Mouse (Mus musculus): Measurements from ENCODE around the gene Tmem144.

The Tmem144 gene

GRCm38 (mm10) chr3:79852654-79853166 is at the start of gene Tmem144:
Tmem144 (minus strand) TSS chr3:79852773.
- no peak for DNase-seq

- no peak for DNase-seq
Measured at GRCm38 (mm10) chr3:79901734-79902133, 49.2 kb upstream of the Tmem144 start.

- DNase-seq, result no peak
Measured at GRCm38 (mm10) chr3:79901321-79901720, 48.7 kb upstream of the Tmem144 start.

- no peak for DNase-seq
Measured at GRCm38 (mm10) chr3:79900502-79900901, 47.9 kb upstream of the Tmem144 start.

GRCm38 (mm10) chr3:79899906-79900305 is 47.3 kb upstream of the Tmem144 start:
- no peak for DNase-seq

GRCm38 (mm10) chr3:79898514-79898913 is 45.9 kb upstream of the Tmem144 start:
- DNase-seq, result no peak

GRCm38 (mm10) chr3:79897534-79898370 is 45.2 kb upstream of the Tmem144 start:
- no peak for DNase-seq

- no peak for DNase-seq
Measured at GRCm38 (mm10) chr3:79887966-79888365, 35.4 kb upstream of the Tmem144 start.

- no peak for DNase-seq
Measured at GRCm38 (mm10) chr3:79887161-79887855, 34.7 kb upstream of the Tmem144 start.

GRCm38 (mm10) chr3:79886357-79887091 is 34.0 kb upstream of the Tmem144 start:
- DNase-seq, result peak; percentile 36 to 39

- peak; percentile 71 to 77 for DNase-seq
Measured at GRCm38 (mm10) chr3:79885686-79886356, 33.2 kb upstream of the Tmem144 start.

GRCm38 (mm10) chr3:79884761-79885189 is 32.2 kb upstream of the Tmem144 start:
- peak; percentile 79 to 83 for DNase-seq

- no peak for DNase-seq
Measured at GRCm38 (mm10) chr3:79884305-79884704, 31.7 kb upstream of the Tmem144 start, which contains the start of gene Fam198b. Fam198b (plus strand) TSS chr3:79884533.

GRCm38 (mm10) chr3:79883092-79883491 is 30.5 kb upstream of the Tmem144 start:
- peak; percentile 76 to 82 for DNase-seq

- no peak for DNase-seq
Measured at GRCm38 (mm10) chr3:79881645-79882044, 29.1 kb upstream of the Tmem144 start.

GRCm38 (mm10) chr3:79879246-79879645 is 26.7 kb upstream of the Tmem144 start:
- DNase-seq, result no peak

GRCm38 (mm10) chr3:79878350-79878749 is 25.8 kb upstream of the Tmem144 start:
- peak in 1 of 2 experiments; percentile 38 for DNase-seq

GRCm38 (mm10) chr3:79875471-79875870 is 22.9 kb upstream of the Tmem144 start:
- no peak for DNase-seq

GRCm38 (mm10) chr3:79867121-79867709 is 14.6 kb upstream of the Tmem144 start:
- no peak for DNase-seq

GRCm38 (mm10) chr3:79866526-79866925 is 14.0 kb upstream of the Tmem144 start:
- no peak for DNase-seq

- no peak for DNase-seq
Measured at GRCm38 (mm10) chr3:79866089-79866488, 13.5 kb upstream of the Tmem144 start.

- DNase-seq, result no peak
Measured at GRCm38 (mm10) chr3:79864824-79865223, 12.3 kb upstream of the Tmem144 start.

All from kidney, postnatal 4 days (tissue).